Mouse (Mus musculus): ENCODE data around the gene Mapk8ip1. TPM values are rescaled to one million over a fixed set of nuclear protein-coding genes. Genes with fewer than 3 reads are reported as not detected.

The Mapk8ip1 gene
- 111 and 112 TPM in 2 replicates for polyA plus RNA-seq (2015; fragmentation: Nextera tagmentation; extraction: Ambion mirVana)

DNA sequence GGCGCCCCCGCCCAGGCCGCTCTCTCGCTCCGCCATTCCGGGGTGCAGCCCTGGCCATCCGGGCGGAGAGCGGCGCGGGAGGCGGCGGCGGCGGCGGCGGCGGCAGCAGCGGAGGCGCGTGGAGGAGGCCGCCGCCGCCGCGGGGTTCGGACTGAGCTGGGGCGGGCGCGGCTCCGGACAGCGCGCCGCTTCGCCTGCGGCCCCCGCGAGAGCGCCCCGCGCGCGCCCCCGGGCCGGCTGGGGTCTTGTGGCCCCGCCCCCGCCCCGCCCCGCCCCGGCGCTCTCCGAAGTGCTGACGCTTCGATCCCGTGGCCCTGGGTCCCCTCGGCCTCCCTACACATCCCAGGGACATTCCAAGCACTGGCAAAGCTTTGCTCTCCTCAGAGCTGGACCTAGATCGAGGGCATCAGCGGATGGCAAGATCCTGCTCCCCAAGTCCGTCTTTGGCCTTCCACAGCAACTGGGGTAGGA lies at the start of gene Mapk8ip1:
Gene Mapk8ip1, minus strand, starts transcription at position 173 of the 471 bp plus-strand sequence.
- peak within 1 kb of the TSS; percentile 96 for H3K9ac ChIP-seq
- no peaks in the 10 kb centered on the region for H3K9me3 ChIP-seq
- H3K27me3 ChIP-seq: no peaks in the 10 kb centered on the region
- peak; percentile 57 for ATAC-seq (ENCODE audit: low FRiP score)
- peak within 1 kb of the TSS; percentile 83 for H3K4me2 ChIP-seq
- peaks cover 66% of the 10 kb centered on the region for H3K4me1 ChIP-seq (replicated peaks)
- WGBS: 1% methylated on average over 45 of the region's 59 CpGs
- H3K4me3 ChIP-seq: peak within 1 kb of the TSS; percentile 81
- H3K36me3 ChIP-seq: peaks cover 24% of the 10 kb centered on the region
- H3K27ac ChIP-seq: peak within 1 kb of the TSS; percentile 88

DNA sequence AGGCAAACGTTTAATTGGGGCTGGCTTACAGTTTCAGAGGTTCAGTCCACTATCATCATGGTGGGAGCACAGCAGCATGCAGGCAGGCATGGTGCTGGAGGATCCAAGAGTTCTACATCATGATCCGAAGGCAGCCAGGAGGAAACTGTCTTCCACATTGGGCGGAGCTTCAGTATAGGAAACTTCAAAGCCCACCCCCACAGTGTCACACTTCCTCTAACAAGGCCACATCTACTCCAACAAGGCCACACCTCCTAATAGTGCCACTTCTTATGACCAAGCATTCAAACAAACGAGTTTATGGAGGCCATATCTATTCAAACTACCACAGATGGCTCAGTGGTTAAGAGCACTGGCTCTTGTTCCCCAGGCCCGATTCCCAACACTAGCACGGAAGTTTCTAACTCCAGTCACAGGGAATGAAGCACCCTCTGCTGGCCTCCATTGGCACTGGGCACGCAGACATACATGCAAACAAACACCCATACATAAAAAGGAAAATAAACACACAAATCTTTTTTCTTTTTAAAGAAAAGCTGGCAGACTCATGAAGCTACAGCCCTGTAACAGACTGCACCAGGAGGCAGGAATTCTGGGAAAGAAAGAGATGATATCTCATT lies 46.2 kb upstream of the Mapk8ip1 start:
- Histone ChIP-seq H3K27me3 (no peaks in the 10 kb centered on the region), H3K36me3 (peaks cover under 1% of the 10 kb centered on the region; the same call in 1 of the 2 replicates), H3K9ac (no peak overlapping the region), H3K4me2 (no peak overlapping the region), H3K9me3 (no peaks in the 10 kb centered on the region), H3K27ac (no peak overlapping the region), H3K4me3 (no peak overlapping the region), H3K4me1 (replicated peaks) (peaks cover 5% of the 10 kb centered on the region; the same call in 1 of the 2 replicates)
- 72% methylated on average over 7 of the region's 7 CpGs for WGBS
- no peak for ATAC-seq (ENCODE audit: low FRiP score)

DNA sequence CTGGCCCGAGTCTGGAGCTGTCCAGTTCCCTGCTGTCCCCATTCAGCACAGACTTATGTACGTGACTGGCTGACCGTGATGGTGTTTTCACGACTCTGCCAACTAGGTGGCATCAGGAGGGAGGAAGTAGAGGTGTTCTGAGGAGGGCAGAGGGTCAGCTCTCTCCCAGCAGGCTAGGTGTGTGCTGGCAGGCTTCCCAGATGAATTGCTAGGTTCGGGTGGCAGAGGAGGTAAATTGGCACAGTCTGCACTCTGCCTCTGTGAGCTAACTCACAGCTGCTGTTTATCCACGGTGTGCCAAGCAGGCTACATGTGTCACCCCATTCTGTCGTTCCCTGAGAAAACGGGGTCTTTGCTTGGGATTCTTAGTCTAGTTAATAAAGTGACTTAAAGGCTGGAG lies 45.6 kb upstream of the Mapk8ip1 start:
- no peak overlapping the region for H3K27ac ChIP-seq
- H3K4me2 ChIP-seq: no peak overlapping the region
- 79% methylated on average over 8 of the region's 8 CpGs for WGBS
- H3K36me3 ChIP-seq: no peaks in the 10 kb centered on the region
- H3K4me3 ChIP-seq: no peak overlapping the region
- no peak overlapping the region for H3K9ac ChIP-seq
- ATAC-seq (ENCODE audit: low FRiP score): no peak
- H3K27me3 ChIP-seq: no peaks in the 10 kb centered on the region
- no peaks in the 10 kb centered on the region for H3K9me3 ChIP-seq
- peaks cover 7% of the 10 kb centered on the region; the same call in 1 of the 2 replicates for H3K4me1 ChIP-seq (replicated peaks)

DNA sequence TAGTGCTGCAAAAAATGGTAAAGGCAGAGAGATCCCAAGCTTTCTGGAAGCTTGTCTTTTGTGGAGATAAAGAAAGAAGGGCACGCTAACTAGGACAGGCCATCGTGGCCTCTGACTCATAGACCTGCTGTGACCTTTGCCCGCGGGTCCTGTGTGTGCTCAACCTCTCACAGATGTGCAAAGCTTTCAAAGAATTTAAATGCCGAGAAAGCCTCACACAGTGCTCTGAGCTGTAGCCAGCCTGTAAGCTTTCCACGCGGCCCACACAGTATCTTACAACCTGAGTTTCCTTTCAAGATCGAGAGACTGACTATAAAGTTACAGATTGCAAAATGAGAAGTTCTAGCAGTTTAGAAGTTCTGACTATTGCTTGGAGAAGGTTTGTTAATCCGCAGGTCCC lies 44.8 kb upstream of the Mapk8ip1 start:
- H3K9me3 ChIP-seq: no peaks in the 10 kb centered on the region
- no peak for ATAC-seq (ENCODE audit: low FRiP score)
- H3K4me2 ChIP-seq: no peak overlapping the region
- peaks cover 7% of the 10 kb centered on the region; the same call in 1 of the 2 replicates for H3K4me1 ChIP-seq (replicated peaks)
- no peak overlapping the region for H3K9ac ChIP-seq
- WGBS: 48% methylated on average over 9 of the region's 9 CpGs
- H3K36me3 ChIP-seq: no peaks in the 10 kb centered on the region
- H3K27me3 ChIP-seq: no peaks in the 10 kb centered on the region
- H3K4me3 ChIP-seq: no peak overlapping the region
- no peak overlapping the region for H3K27ac ChIP-seq

DNA sequence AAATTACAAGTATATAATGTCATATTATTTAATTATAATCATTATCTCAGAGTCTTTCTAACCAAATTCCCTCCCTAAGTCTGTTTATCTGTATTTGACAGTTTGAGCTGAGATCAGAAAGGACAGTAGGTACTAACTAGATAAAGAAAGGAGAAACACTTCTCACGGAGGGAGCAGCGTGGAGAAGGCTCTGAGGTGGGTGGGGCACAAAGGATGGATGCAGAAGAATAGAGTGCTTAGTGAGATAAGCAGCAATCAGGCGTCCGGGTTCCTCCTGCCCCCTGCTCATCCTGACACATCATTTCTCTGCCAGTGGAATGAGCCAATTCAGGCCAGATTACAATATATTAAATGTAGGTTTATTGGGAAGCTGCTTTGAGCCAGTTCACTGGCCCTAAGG lies 43.3 kb upstream of the Mapk8ip1 start:
- Histone ChIP-seq H3K4me2 (no peak overlapping the region), H3K27ac (no peak overlapping the region), H3K9ac (no peak overlapping the region), H3K9me3 (no peaks in the 10 kb centered on the region), H3K27me3 (no peaks in the 10 kb centered on the region), H3K4me3 (no peak overlapping the region), H3K4me1 (replicated peaks) (peaks cover 7% of the 10 kb centered on the region; the same call in 1 of the 2 replicates), H3K36me3 (no peaks in the 10 kb centered on the region)
- WGBS: 47% methylated on average over 4 of the region's 4 CpGs
- ATAC-seq (ENCODE audit: low FRiP score): no peak

- H3K4me1 ChIP-seq (replicated peaks): peaks cover 7% of the 10 kb centered on the region; the same call in 1 of the 2 replicates
- H3K9me3 ChIP-seq: no peaks in the 10 kb centered on the region
- H3K9ac ChIP-seq: no peak overlapping the region
- H3K4me2 ChIP-seq: no peak overlapping the region
- H3K36me3 ChIP-seq: no peaks in the 10 kb centered on the region
- H3K27me3 ChIP-seq: no peaks in the 10 kb centered on the region
- ATAC-seq (ENCODE audit: low FRiP score): no peak
- H3K4me3 ChIP-seq: no peak overlapping the region
- WGBS: 80% methylated on average over 4 of the region's 4 CpGs
- H3K27ac ChIP-seq: no peak overlapping the region
These were observed 42.2 kb upstream of the Mapk8ip1 start for GRCm38 (mm10) chr2:92443313-92443712.

- H3K27me3 ChIP-seq: no peaks in the 10 kb centered on the region
- H3K9ac ChIP-seq: 0 out of 2 replicates have a peak overlapping the region, but pooled peaks have one; percentile 20
- WGBS: 74% methylated on average over 12 of the region's 12 CpGs
- no peak for ATAC-seq (ENCODE audit: low FRiP score)
- H3K4me1 ChIP-seq (replicated peaks): peaks cover 10% of the 10 kb centered on the region; the same call in 1 of the 2 replicates
- no peaks in the 10 kb centered on the region for H3K36me3 ChIP-seq
- H3K9me3 ChIP-seq: no peaks in the 10 kb centered on the region
- H3K27ac ChIP-seq: peak overlapping the region; percentile 45; the same call in 1 of the 2 replicates
- no peak overlapping the region for H3K4me3 ChIP-seq
- no peak overlapping the region for H3K4me2 ChIP-seq
These were observed 41.4 kb upstream of the Mapk8ip1 start for GRCm38 (mm10) chr2:92442419-92443001.

- H3K4me1 ChIP-seq (replicated peaks): peaks cover 10% of the 10 kb centered on the region; the same call in 1 of the 2 replicates
- H3K27ac ChIP-seq: no peak overlapping the region
- whole genome bisulfite sequencing: 75% methylated on average over 6 of the region's 6 CpGs
- ATAC-seq (ENCODE audit: low FRiP score): no peak
- no peaks in the 10 kb centered on the region for H3K36me3 ChIP-seq
- H3K9me3 ChIP-seq: no peaks in the 10 kb centered on the region
- no peak overlapping the region for H3K4me2 ChIP-seq
- no peak overlapping the region for H3K4me3 ChIP-seq
- H3K27me3 ChIP-seq: 0 out of 2 replicates have a peak, but pooled peaks cover 5% of the 10 kb centered on the region
- no peak overlapping the region for H3K9ac ChIP-seq
These were observed 39.4 kb upstream of the Mapk8ip1 start for GRCm38 (mm10) chr2:92440432-92440831.

DNA sequence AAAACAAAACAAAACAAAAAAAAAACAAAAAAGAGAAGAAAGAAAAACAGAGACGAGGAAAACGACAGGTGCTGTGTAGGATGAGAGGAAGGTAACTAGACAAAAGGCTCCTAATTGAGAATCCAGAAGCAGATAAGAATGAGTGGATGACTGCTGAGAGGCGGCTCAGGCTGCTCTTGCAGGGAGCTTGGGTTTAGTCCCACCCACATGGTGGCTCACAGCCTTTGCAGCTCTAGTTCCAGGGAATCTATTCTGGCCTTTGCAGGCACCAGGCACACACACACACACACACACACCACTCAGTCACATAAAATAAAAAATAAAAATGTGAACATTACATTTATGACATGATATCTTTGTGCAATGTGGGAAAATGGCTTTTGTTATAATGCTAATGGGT lies 37.5 kb upstream of the Mapk8ip1 start:
- no peak overlapping the region for H3K4me2 ChIP-seq
- H3K27ac ChIP-seq: no peak overlapping the region
- no peaks in the 10 kb centered on the region for H3K36me3 ChIP-seq
- H3K9me3 ChIP-seq: no peaks in the 10 kb centered on the region
- 66% methylated on average over 3 of the region's 3 CpGs for WGBS
- H3K27me3 ChIP-seq: 0 out of 2 replicates have a peak, but pooled peaks cover 5% of the 10 kb centered on the region
- H3K9ac ChIP-seq: no peak overlapping the region
- ATAC-seq (ENCODE audit: low FRiP score): no peak
- H3K4me3 ChIP-seq: no peak overlapping the region
- H3K4me1 ChIP-seq (replicated peaks): peaks cover 18% of the 10 kb centered on the region

- WGBS: under 1% methylated on average over 5 of the region's 5 CpGs
- H3K36me3 ChIP-seq: no peaks in the 10 kb centered on the region
- H3K27me3 ChIP-seq: 0 out of 2 replicates have a peak, but pooled peaks cover 5% of the 10 kb centered on the region
- peak overlapping the region; percentile 39; the same call in 1 of the 2 replicates for H3K4me2 ChIP-seq
- no peak overlapping the region for H3K27ac ChIP-seq
- no peak for ATAC-seq (ENCODE audit: low FRiP score)
- H3K9me3 ChIP-seq: no peaks in the 10 kb centered on the region
- no peak overlapping the region for H3K9ac ChIP-seq
- H3K4me1 ChIP-seq (replicated peaks): peaks cover 24% of the 10 kb centered on the region
- no peak overlapping the region for H3K4me3 ChIP-seq
These were observed 36.8 kb upstream of the Mapk8ip1 start for GRCm38 (mm10) chr2:92437875-92438274.

DNA sequence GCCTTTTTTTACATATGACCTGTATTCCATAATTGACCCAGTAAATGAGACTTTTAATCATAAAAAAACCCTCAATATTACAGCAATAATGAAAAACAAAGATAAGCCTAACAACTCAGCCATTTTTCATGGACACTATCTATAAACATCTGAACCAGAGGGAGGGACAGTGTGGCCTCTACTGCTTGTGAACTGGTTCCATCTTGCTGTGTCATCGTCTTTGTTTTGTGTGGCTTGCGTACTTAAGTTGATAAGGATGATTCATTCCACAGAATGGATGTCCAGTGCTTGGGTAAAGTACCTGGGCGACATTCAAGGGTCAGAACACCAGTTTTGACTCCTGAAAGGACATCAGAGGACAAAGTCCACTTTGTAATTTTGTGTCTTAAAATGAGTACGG lies 36.3 kb upstream of the Mapk8ip1 start:
- H3K4me2 ChIP-seq: no peak overlapping the region; the same call in 1 of the 2 replicates

GRCm38 (mm10) chr2:92435023-92435422 lies 34.0 kb upstream of the Mapk8ip1 start:
- 63% methylated on average over 6 of the region's 6 CpGs for WGBS
- Histone ChIP-seq H3K36me3 (no peaks in the 10 kb centered on the region), H3K27me3 (0 out of 2 replicates have a peak, but pooled peaks cover 5% of the 10 kb centered on the region), H3K27ac (peak overlapping the region; percentile 46; the same call in 1 of the 2 replicates), H3K4me1 (replicated peaks) (peaks cover 44% of the 10 kb centered on the region), H3K4me3 (no peak overlapping the region), H3K4me2 (peak overlapping the region; percentile 94), H3K9me3 (no peaks in the 10 kb centered on the region), H3K9ac (peak overlapping the region; percentile 59; the same call in 1 of the 2 replicates)
- ATAC-seq (ENCODE audit: low FRiP score): no peak

More for the DNA sequence above, 36.3 kb upstream of the Mapk8ip1 start:
- Histone ChIP-seq H3K36me3 (no peaks in the 10 kb centered on the region), H3K27ac (no peak overlapping the region), H3K4me1 (replicated peaks) (peaks cover 26% of the 10 kb centered on the region), H3K4me3 (no peak overlapping the region), H3K27me3 (0 out of 2 replicates have a peak, but pooled peaks cover 5% of the 10 kb centered on the region), H3K9me3 (no peaks in the 10 kb centered on the region), H3K9ac (no peak overlapping the region)
- 81% methylated on average over 4 of the region's 4 CpGs for WGBS
- ATAC-seq (ENCODE audit: low FRiP score): no peak

All from hindbrain, embryonic 13.5 days (tissue).